Mouse (Mus musculus): ENCODE measurements at regions not wholly inside any gene's neighbourhood (a gene's known extent, or its start where the extent isn't known, plus 50 kb on each side); places are given as distances from the start of the nearest gene placed in this dataset.

- no peak for DNase-seq
- intact Hi-C loops (cut with DNase I) = no loop called here
Measured at GRCm38 (mm10) chr13:101565323-101565722, 202.7 kb downstream of the Pik3r1 start.

- intact Hi-C loops (cut with DNase I) = no loop called here
Measured at GRCm38 (mm10) chr13:101555371-101555874, 212.6 kb downstream of the Pik3r1 start.

GRCm38 (mm10) chr13:101553131-101553549 lies 214.9 kb downstream of the Pik3r1 start:
- intact Hi-C loops (cut with DNase I) = no loop called here
- no peak for DNase-seq

More at GRCm38 (mm10) chr13:101555371-101555874, 212.6 kb downstream of the Pik3r1 start:
- no peak for DNase-seq

- intact Hi-C loops (cut with DNase I) = no loop called here
- DNase-seq = no peak
Measured at GRCm38 (mm10) chr13:101552451-101552850, 215.6 kb downstream of the Pik3r1 start.

DNA sequence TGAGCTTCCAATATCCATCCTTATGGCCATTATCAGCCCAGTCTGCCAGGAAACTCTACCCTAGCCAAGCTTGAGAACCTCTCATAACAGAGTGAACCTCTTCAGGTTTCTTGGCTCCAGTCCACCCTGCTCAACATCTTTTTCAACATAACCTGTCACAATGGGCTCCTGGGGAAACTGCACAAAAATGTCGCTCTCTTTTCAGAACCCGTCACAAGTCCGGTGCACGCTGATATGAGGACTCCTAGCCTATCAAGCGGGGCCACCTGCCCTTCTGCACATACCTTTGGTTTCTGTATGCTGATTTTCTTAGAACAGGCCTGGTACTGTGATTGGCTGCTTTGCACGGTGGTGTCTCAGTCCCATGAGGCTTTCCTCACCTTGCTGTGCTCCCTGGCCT lies 216.9 kb downstream of the Pik3r1 start:
- no peak for DNase-seq
- intact Hi-C loops (cut with DNase I) = no loop called here

GRCm38 (mm10) chr13:101550526-101550925 lies 217.5 kb downstream of the Pik3r1 start:
- DNase-seq = no peak
- intact Hi-C loops (cut with DNase I) = no loop called here

DNA sequence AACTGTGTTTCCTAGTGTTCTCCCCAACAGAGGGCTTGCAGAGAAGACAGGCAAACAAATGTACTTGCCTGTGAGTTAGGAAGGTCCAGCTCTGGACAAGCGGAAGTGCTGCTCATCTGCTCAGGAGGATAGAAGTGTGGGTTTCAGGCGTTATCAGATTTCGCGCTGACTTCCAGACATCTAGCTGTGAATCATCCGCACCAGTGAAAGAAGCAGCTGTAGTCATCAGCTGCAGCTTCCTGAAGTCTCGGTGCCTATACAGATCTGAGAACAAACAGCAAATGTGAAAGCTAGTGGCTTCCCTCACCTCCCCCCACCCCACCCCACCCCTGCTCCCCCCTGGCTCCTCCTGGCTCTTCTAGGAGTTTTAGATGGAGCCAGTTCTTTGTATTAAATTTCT lies 220.1 kb downstream of the Pik3r1 start:
- intact Hi-C loops (cut with DNase I) = no loop called here
- DNase-seq = no peak

- intact Hi-C loops (cut with DNase I) = no loop called here
Measured at GRCm38 (mm10) chr13:101547365-101547764, 220.7 kb downstream of the Pik3r1 start.

GRCm38 (mm10) chr13:101545344-101546181 lies 222.5 kb downstream of the Pik3r1 start:
- intact Hi-C loops (cut with DNase I) = no loop called here

More at GRCm38 (mm10) chr13:101547365-101547764, 220.7 kb downstream of the Pik3r1 start:
- DNase-seq = no peak

GRCm38 (mm10) chr13:101540391-101541191 lies 227.4 kb downstream of the Pik3r1 start:
- DNase-seq = peak; percentile 3 to 11

More at GRCm38 (mm10) chr13:101545344-101546181, 222.5 kb downstream of the Pik3r1 start:
- DNase-seq = peak in 1 of 2 experiments; percentile 17

DNA sequence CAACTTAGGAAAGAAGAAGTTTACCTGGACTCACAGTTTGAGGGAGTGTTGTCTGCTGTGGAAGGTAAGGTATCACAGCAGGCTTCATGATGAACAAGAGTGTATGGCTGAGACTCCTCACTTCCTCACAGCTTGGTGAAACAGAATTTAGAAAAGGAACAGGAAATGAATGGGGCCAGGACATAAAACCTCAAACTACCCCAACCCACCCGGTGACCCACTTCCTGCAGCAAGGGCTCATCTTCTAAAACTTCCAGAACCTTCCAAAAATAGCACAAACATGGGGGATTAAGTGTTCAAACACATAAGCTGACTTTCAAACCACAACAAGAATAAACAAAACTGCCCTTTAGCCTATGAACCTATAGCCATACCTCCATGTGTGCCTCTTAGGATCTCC lies 229.9 kb downstream of the Pik3r1 start:
- intact Hi-C loops (cut with DNase I) = no loop called here
- DNase-seq = no peak

More at GRCm38 (mm10) chr13:101540391-101541191, 227.4 kb downstream of the Pik3r1 start:
- intact Hi-C loops (cut with DNase I) = no loop called here

DNA sequence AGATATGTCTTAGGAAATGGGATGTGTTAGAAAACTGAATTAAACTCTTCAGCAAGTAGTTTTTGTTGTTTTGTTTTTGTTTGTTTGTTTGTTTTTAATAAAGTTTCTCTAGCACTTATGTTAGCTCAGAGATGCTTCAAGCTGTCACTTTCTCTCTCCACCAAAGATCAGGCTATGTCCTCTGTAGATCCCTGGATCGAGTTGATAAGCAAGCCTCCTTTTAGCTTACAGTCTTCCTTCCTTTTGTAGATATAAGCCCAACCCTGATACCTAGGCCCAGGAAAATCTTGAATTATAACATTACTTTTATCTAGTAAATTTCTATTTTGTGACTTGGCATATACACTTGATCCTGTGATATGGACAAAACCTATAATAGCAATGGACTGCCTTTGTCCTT lies 232.0 kb downstream of the Pik3r1 start:
- intact Hi-C loops (cut with DNase I) = no loop called here
- no peak for DNase-seq

DNA sequence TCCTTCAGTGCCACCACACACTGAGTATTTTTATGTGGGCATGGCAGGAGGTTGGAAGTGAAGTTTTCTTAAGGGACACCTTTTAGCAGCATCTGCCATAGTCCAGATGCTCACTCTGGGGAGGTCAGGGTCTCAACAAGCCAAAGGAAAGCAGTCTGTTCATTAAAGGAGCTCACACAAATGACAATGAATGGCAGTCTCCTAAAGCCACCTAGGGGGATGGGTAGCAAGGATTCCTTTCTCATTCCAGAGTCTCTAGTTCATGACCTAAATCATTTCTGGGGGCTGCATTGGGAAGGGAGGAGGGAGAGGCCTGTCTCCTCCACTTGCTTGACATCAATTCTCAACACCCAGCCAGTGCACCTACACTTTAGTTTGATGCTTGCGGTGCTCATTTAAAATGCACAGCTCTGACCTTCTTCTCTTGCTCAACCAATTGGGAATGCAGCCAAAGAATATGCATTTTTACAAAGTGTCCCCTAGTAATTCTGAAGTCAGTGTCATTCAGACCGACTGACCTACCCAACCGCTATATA lies 232.6 kb downstream of the Pik3r1 start:
- intact Hi-C loops (cut with DNase I) = no loop called here
- no peak for DNase-seq

- intact Hi-C loops (cut with DNase I) = no loop called here
- no peak for DNase-seq
Measured at GRCm38 (mm10) chr13:101534490-101534889, 233.5 kb downstream of the Pik3r1 start.

DNA sequence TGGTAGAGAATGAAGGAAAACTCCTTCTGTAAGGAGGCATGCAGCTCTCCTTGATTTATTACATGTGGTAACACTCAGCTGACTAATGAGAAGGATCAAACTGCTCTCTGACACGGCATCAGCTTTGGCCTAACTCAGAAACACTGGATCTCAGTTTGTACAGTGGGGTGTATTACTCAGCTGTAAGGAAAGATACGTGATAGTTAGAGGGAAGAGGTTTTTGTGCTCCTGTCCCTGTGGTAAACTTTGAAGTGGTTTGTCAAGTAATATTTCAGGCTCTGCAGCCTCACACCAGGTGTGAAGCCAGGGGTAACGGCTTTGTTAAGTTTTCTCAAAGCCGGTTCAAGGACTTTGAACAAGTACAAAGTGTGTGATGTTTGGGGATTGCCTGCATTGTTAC lies 235.1 kb downstream of the Pik3r1 start:
- DNase-seq = no peak
- intact Hi-C loops (cut with DNase I) = no loop called here

DNA sequence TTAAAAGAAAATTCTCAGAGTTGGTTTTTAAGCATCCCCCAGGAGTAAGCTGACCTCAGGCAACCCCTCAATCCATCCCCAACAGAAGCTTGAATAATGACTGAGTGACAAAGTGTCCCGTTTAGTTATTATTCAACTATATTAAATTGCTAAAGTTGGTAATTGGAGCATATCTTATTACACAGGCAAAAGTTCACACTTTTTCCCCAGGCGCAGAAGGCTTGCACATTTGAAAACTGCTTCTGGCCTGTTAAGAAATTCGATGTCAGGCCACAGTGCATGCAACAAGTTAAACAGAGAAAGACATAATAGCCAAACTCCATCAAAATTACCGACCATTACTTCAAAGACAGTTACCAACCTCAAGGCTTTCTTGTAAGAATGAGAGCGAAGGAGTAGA lies 240.3 kb downstream of the Pik3r1 start:
- DNase-seq = no peak
- intact Hi-C loops (cut with DNase I) = no loop called here

GRCm38 (mm10) chr13:101524781-101525180 lies 243.2 kb downstream of the Pik3r1 start:
- intact Hi-C loops (cut with DNase I) = no loop called here

GRCm38 (mm10) chr13:101524223-101524622 lies 243.8 kb downstream of the Pik3r1 start:
- DNase-seq = no peak

More at GRCm38 (mm10) chr13:101524781-101525180, 243.2 kb downstream of the Pik3r1 start:
- no peak for DNase-seq

DNA sequence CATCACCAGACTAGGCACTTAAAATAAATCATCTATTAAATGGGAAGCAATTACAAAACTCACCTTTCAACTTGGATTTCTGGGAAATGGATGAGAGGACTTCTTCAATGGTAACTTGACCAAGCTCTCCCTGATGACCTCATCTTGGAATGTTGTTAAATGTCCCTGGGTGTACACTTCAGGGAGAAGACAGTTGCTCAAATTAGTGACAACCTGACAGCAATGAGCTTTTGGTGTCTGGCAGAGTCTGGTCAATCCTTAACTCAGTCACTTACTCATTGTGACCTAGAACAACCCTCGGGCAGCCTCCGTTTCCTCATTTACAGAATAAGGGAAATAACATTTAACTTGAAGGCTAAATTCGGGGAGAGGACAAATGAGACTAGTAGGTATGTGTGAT lies 244.5 kb downstream of the Pik3r1 start:
- no peak for DNase-seq
- intact Hi-C loops (cut with DNase I) = no loop called here

More at GRCm38 (mm10) chr13:101524223-101524622, 243.8 kb downstream of the Pik3r1 start:
- intact Hi-C loops (cut with DNase I) = no loop called here

DNA sequence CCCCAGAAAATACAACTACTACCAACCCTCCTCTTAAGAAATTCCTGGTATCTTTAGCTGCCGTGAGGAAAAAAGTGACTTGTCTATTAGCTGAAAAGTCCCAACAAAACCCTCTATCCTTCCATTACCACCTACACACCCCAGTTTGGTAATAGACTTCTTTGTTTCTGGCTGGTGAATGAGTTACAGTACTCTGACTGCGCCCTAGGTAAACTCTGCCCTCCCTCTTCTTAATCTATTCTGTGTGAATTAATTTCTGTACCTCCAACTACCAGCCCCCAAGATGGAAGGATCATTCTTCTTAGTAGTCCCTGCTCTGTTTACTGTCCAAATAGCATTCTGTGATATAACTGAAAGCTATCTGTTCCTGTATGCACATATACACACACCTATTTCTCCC lies 245.4 kb downstream of the Pik3r1 start:
- no peak for DNase-seq

DNA sequence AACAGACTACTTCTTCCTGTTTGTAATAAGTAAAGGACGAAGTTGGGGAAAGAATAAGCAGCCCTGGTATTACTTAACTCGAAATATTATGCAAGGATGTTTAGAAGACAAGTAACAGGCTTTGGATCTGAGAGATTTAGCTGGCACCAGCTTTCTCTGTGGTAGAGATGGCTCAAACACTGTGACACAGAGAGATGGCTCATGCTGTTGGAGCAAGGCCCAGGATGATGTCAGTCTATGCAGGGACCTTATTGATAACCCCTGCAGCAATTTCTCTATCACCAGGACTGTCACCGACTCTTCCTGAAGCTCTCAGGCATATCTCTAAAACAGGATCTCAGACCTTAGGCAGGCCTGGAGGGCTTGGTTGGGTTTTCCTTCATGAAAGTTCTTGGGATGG lies 254.7 kb downstream of the Pik3r1 start:
- intact Hi-C loops (cut with DNase I) = no loop called here
- peak; percentile 23 to 24 for DNase-seq

More for the DNA sequence above, 245.4 kb downstream of the Pik3r1 start:
- intact Hi-C loops (cut with DNase I) = no loop called here

Data from heart, postnatal 36 days (tissue).